In genomic region chr8:3397597-3397996, GRCm38 (mm10) we compare ENCODE assay signal across 28 mouse cellular contexts. TPM values are rescaled to one million over a fixed set of nuclear protein-coding genes. Genes with fewer than 3 reads are reported as not detected.
A peak's percentile ranks its signal among the peaks of the same experiment; 100 is the strongest.
DNase-seq lines count a peak whose midpoint lies in the region; ATAC-seq and TF ChIP-seq lines count a peak whose summit lies in the region.
"Had no signal": no experiment of that assay in that cellular context is flagged by ENCODE, and none has a peak within 500 bp of the region (broad histone marks: within the 10 kb centered on the region; RNA-seq: fewer than 3 reads in every experiment).

No protein-coding gene starts in this region.

- no peak for TF ChIP-seq CTCF in gastrocnemius, adult 2 months (IDR thresholded peaks at IDR 0.05)

- H3K4me1 ChIP-seq in kidney, embryonic 15.5 days: peaks cover 18% of the 10 kb centered on the region

- intact Hi-C loops in gastrocnemius, adult 2 months (cut with DNase I): no loop called here

- no peak for DNase-seq in gastrocnemius, adult 2 months
- no peak for DNase-seq in gastrocnemius, adult 8-10 months (ENCODE audit: low spot score in 2 of 2)
- DNase-seq in kidney, postnatal 14 days: peak; percentile 45
- peak; percentile 15 for DNase-seq in ovary, postnatal 36 days (ENCODE audit: low spot score)
- no peak for DNase-seq in ovary, postnatal 10 days (ENCODE audit: low spot score)
- DNase-seq in layer of hippocampus, postnatal 36 days: no peak
- DNase-seq: cerebellum, adult 11 months; cerebellum, postnatal 10 days; gastrocnemius, postnatal 25 days; heart, postnatal 10 days; lung, embryonic 14.5 days; retina, postnatal 1 day; right cerebral cortex, postnatal 25 days; spleen, adult 18-20 months had no signal

- 88% methylated on average over 3 of the region's 3 CpGs for WGBS in kidney, embryonic 15.5 days

- H3K4me2 ChIP-seq in kidney, embryonic 15.5 days: no peak overlapping the region
- H3K4me2 ChIP-seq: heart, embryonic 12.5 days; limb, embryonic 12.5 days; liver, embryonic 12.5 days; lung, embryonic 14.5 days; midbrain, embryonic 12.5 days; neural tube, embryonic 15.5 days had no signal

- no peak overlapping the region for H3K9ac ChIP-seq in kidney, embryonic 15.5 days
- H3K9ac ChIP-seq: heart, embryonic 12.5 days; limb, embryonic 12.5 days; liver, embryonic 12.5 days; lung, embryonic 14.5 days; midbrain, embryonic 12.5 days; neural tube, embryonic 15.5 days had no signal

- H3K27ac ChIP-seq in gastrocnemius, adult 2 months: 0 out of 2 replicates have a peak overlapping the region, but pooled peaks have one; percentile 4
- no peak overlapping the region for H3K27ac ChIP-seq in kidney, embryonic 15.5 days
- H3K27ac ChIP-seq: forebrain, embryonic 10.5 days; hindbrain, embryonic 10.5 days; hindbrain, postnatal 0 days; limb, embryonic 12.5 days; liver, embryonic 12.5 days; midbrain, embryonic 12.5 days; neural tube, embryonic 15.5 days had no signal

- no peaks in the 10 kb centered on the region for H3K27me3 ChIP-seq in kidney, embryonic 15.5 days
- H3K27me3 ChIP-seq: heart, embryonic 12.5 days; limb, embryonic 12.5 days; liver, embryonic 12.5 days; midbrain, embryonic 12.5 days; neural tube, embryonic 15.5 days had no signal

- ATAC-seq in kidney, embryonic 15.5 days (replicated peaks; ENCODE audit: low FRiP score): no peak
- ATAC-seq: forebrain, embryonic 16.5 days; hindbrain, postnatal 0 days; intestine, embryonic 16.5 days; liver, embryonic 12.5 days had no signal

- H3K36me3 ChIP-seq in kidney, embryonic 15.5 days: peaks cover 33% of the 10 kb centered on the region
- H3K36me3 ChIP-seq: neural tube, embryonic 15.5 days had no signal

- no peak overlapping the region for H3K4me3 ChIP-seq in gastrocnemius, adult 2 months
- H3K4me3 ChIP-seq in kidney, embryonic 15.5 days (replicated peaks): no peak overlapping the region
- H3K4me3 ChIP-seq: forebrain, embryonic 10.5 days; heart, embryonic 12.5 days; hindbrain, embryonic 10.5 days; limb, embryonic 12.5 days; liver, embryonic 12.5 days; midbrain, embryonic 12.5 days; neural tube, embryonic 15.5 days had no signal

- no peaks in the 10 kb centered on the region for H3K9me3 ChIP-seq in kidney, embryonic 15.5 days (replicated peaks)
- H3K9me3 ChIP-seq: forebrain, embryonic 10.5 days; heart, embryonic 12.5 days; hindbrain, embryonic 10.5 days; limb, embryonic 12.5 days; liver, embryonic 12.5 days; midbrain, embryonic 12.5 days; neural tube, embryonic 15.5 days had no signal

RNA-seq across cellular contexts. Expression of gene Arhgef18, which starts 4.8 kb away (rescaled TPM):
- total RNA-seq in gastrocnemius, adult 2 months (2021): 10 to 100 TPM in 1 of 2 experiments, 1 to 10 TPM in 1; 6.9 to 11.8 TPM
- 10 to 100 TPM in 1 of 4 experiments, 1 to 10 TPM in 3; 7.4 to 11.5 (median 9.2) TPM for total RNA-seq in gastrocnemius, adult 8-10 months (2022)
- polyA plus RNA-seq in kidney, embryonic 15.5 days (2015; fragmentation: Nextera tagmentation; extraction: Ambion mirVana): 10.9 and 11.2 TPM in 2 replicates
- 10 to 100 TPM; 46.0 to 50.5 TPM for total RNA-seq in layer of hippocampus, postnatal 36 days (2021)

RNA-seq across cellular contexts. Expression of gene A430078G23Rik, which starts 44.4 kb away (rescaled TPM):
- not detected for total RNA-seq in gastrocnemius, adult 2 months (2021)
- not detected for total RNA-seq in gastrocnemius, adult 8-10 months (2022)
- polyA plus RNA-seq in kidney, embryonic 15.5 days (2015; fragmentation: Nextera tagmentation; extraction: Ambion mirVana): 0.12 TPM in 1 of 2 replicates, not detected in the other
- total RNA-seq in layer of hippocampus, postnatal 36 days (2021): under 1 TPM in 1 of 2 experiments, not detected in 1; 0.25 TPM
- total RNA-seq: hindbrain, postnatal 0 days; layer of hippocampus, adult 8-10 months; left cerebral cortex, postnatal 14 days had no signal
- polyA plus RNA-seq: embryonic facial prominence, embryonic 11.5 days; forebrain, embryonic 10.5 days; heart, embryonic 12.5 days; hindbrain, embryonic 10.5 days; hindbrain, postnatal 0 days; midbrain, embryonic 12.5 days; neural tube, embryonic 15.5 days had no signal

Comparison
In these comparisons a context has a peak if more than half of its experiments do, and no peak if none do; other contexts are left out.
1. DNase-seq: peak in kidney, postnatal 14 days (single experiment) and ovary, postnatal 36 days (single experiment); none in gastrocnemius, adult 2 months (single experiment), gastrocnemius, adult 8-10 months (0 of 2), ovary, postnatal 10 days (single experiment) and layer of hippocampus, postnatal 36 days (0 of 2).